Mouse (Mus musculus) splenic B cell, adult 2 months (primary cell): ENCODE measurements around the gene Cenpb.

Source experiments
- DNase-seq: peaks from one replicate; pipeline ENCODE4 v3.0.0-alpha.2; 2011; ENCODE audit warnings: low read depth, low spot score
- H3K27me3 ChIP-seq: 2 replicates; pipeline ENCODE4 v1.6.1; 2012; ENCODE audit warnings: mild to moderate bottlenecking, low read length, moderate library complexity, mixed read lengths; ENCODE audit not compliant: control insufficient read depth, poor library complexity, insufficient read depth, severe bottlenecking
- H3K36me3 ChIP-seq: 2 replicates; pipeline ENCODE4 v1.6.1; 2012; ENCODE audit warnings: mild to moderate bottlenecking, low read length, moderate library complexity, mixed read lengths; ENCODE audit not compliant: control insufficient read depth, poor library complexity, insufficient read depth, severe bottlenecking

Cenpb gene

GRCm38 (mm10) chr2:131208356-131208755 lies 28.5 kb upstream of the Cenpb start:
- DNase-seq, result no peak
- no peaks in the 10 kb centered on the region for H3K27me3 ChIP-seq
- no peaks in the 10 kb centered on the region; the same call in 1 of the 2 replicates for H3K36me3 ChIP-seq

GRCm38 (mm10) chr2:131206778-131207177 lies 26.9 kb upstream of the Cenpb start, which contains the start of gene Ap5s1:
TSS of gene Ap5s1 (plus strand) at chr2:131207078.
- no peaks in the 10 kb centered on the region for H3K36me3 ChIP-seq
- no peaks in the 10 kb centered on the region for H3K27me3 ChIP-seq
- no peak for DNase-seq

- no peaks in the 10 kb centered on the region for H3K27me3 ChIP-seq
- H3K36me3 ChIP-seq, result no peaks in the 10 kb centered on the region
- DNase-seq, result no peak
Measured at GRCm38 (mm10) chr2:131205521-131206182, 25.8 kb upstream of the Cenpb start.

- Histone ChIP-seq H3K27me3 (no peaks in the 10 kb centered on the region), H3K36me3 (no peaks in the 10 kb centered on the region)
- peak; percentile 22 for DNase-seq
Measured at GRCm38 (mm10) chr2:131204410-131204981, 24.6 kb upstream of the Cenpb start.

GRCm38 (mm10) chr2:131203816-131204409 lies 24.0 kb upstream of the Cenpb start:
- no peaks in the 10 kb centered on the region for H3K27me3 ChIP-seq
- H3K36me3 ChIP-seq, result peaks cover 3% of the 10 kb centered on the region; the same call in 1 of the 2 replicates
- DNase-seq, result no peak

- no peak for DNase-seq
- Histone ChIP-seq H3K36me3 (peaks cover 8% of the 10 kb centered on the region; the same call in 1 of the 2 replicates), H3K27me3 (no peaks in the 10 kb centered on the region)
Measured at GRCm38 (mm10) chr2:131201262-131201661, 21.4 kb upstream of the Cenpb start.

- H3K27me3 ChIP-seq, result no peaks in the 10 kb centered on the region
- H3K36me3 ChIP-seq, result peaks cover 9% of the 10 kb centered on the region; the same call in 1 of the 2 replicates
- DNase-seq, result no peak
Measured at GRCm38 (mm10) chr2:131200710-131201109, 20.8 kb upstream of the Cenpb start.

- no peak for DNase-seq
- no peaks in the 10 kb centered on the region for H3K27me3 ChIP-seq
- H3K36me3 ChIP-seq, result peaks cover 13% of the 10 kb centered on the region; the same call in 1 of the 2 replicates
Measured at GRCm38 (mm10) chr2:131196606-131197316, 16.9 kb upstream of the Cenpb start.

- peak; percentile 53 for DNase-seq
- H3K27me3 ChIP-seq, result no peaks in the 10 kb centered on the region
- peaks cover 4% of the 10 kb centered on the region; the same call in 1 of the 2 replicates for H3K36me3 ChIP-seq
Measured at GRCm38 (mm10) chr2:131191005-131191390, 11.1 kb upstream of the Cenpb start.

- Histone ChIP-seq H3K36me3 (peaks cover 3% of the 10 kb centered on the region; the same call in 1 of the 2 replicates), H3K27me3 (no peaks in the 10 kb centered on the region)
- DNase-seq, result peak; percentile 89
Measured at GRCm38 (mm10) chr2:131190344-131191004, 10.6 kb upstream of the Cenpb start.

GRCm38 (mm10) chr2:131189521-131190309 lies 9.8 kb upstream of the Cenpb start:
- peaks cover 3% of the 10 kb centered on the region; the same call in 1 of the 2 replicates for H3K36me3 ChIP-seq
- no peaks in the 10 kb centered on the region for H3K27me3 ChIP-seq
- DNase-seq, result peak; percentile 56

GRCm38 (mm10) chr2:131188311-131188710 lies 8.4 kb upstream of the Cenpb start:
- Histone ChIP-seq H3K36me3 (peaks cover under 1% of the 10 kb centered on the region; the same call in 1 of the 2 replicates), H3K27me3 (no peaks in the 10 kb centered on the region)
- DNase-seq, result no peak

- H3K36me3 ChIP-seq, result no peaks in the 10 kb centered on the region; the same call in 1 of the 2 replicates
- H3K27me3 ChIP-seq, result no peaks in the 10 kb centered on the region
- no peak for DNase-seq
Measured at GRCm38 (mm10) chr2:131187602-131187922, 7.7 kb upstream of the Cenpb start.
